Mouse (Mus musculus) megakaryocyte, embryonic 14.5 days (primary cell): ENCODE results near the gene Cryl1. TPM values are rescaled to one million over a fixed set of nuclear protein-coding genes. Genes with fewer than 3 reads are reported as not detected.
A peak's percentile ranks its signal among the peaks of the same experiment; 100 is the strongest.

Experiments
- H3K27me3 ChIP-seq: replicated peaks from 2 replicates; pipeline ENCODE3; 2012; ENCODE audit warnings: inconsistent platforms
- H3K36me3 ChIP-seq: replicated peaks from 2 replicates; pipeline ENCODE3; 2012; ENCODE audit warnings: low read length, inconsistent platforms, mixed read lengths
- H3K4me1 ChIP-seq: 2 replicates; pipeline ENCODE4 v1.6.1; 2012; ENCODE audit warnings: inconsistent platforms
- H3K4me3 ChIP-seq: replicated peaks from 2 replicates; pipeline ENCODE3; 2012; ENCODE audit warnings: moderate library complexity, mild to moderate bottlenecking, inconsistent platforms
- H3K9me3 ChIP-seq: 2 replicates; pipeline ENCODE4 v1.6.1; 2012; ENCODE audit warnings: inconsistent platforms
- FLI1 ChIP-seq: IDR thresholded peaks from 2 replicates; pipeline ENCODE4 v1.6.1; 2012; ENCODE audit warnings: low read length, inconsistent platforms, mixed read lengths
- GATA1 ChIP-seq: IDR thresholded peaks from 3 replicates; pipeline ENCODE4 v1.6.1; 2012; ENCODE audit warnings: mixed read lengths, low read length, inconsistent platforms, borderline replicate concordance
- polyA plus RNA-seq: library from polyadenylated mRNA; stranded (reverse); fragments of >175 nt; gene quantifications from 2 replicates; pipeline ENCODE4 v1.2.3, GENCODE M21; 2012; ENCODE audit warnings: low replicate concordance; ENCODE audit not compliant: insufficient read depth

Gene Cryl1
- polyA plus RNA-seq, 1 experiment, result 3.3 TPM

GRCm38 (mm10) chr14:57398813-57399427 is 591 bp upstream of the Cryl1 start:
- peaks cover 29% of the 10 kb centered on the region for H3K27me3 ChIP-seq
- no peak for TF ChIP-seq FLI1
- no peak for TF ChIP-seq GATA1
- H3K36me3 ChIP-seq, result no peaks in the 10 kb centered on the region
- peaks cover 10% of the 10 kb centered on the region for H3K9me3 ChIP-seq
- peaks cover 25% of the 10 kb centered on the region for H3K4me1 ChIP-seq
- H3K4me3 ChIP-seq, result peak overlapping the region; percentile 95

DNA sequence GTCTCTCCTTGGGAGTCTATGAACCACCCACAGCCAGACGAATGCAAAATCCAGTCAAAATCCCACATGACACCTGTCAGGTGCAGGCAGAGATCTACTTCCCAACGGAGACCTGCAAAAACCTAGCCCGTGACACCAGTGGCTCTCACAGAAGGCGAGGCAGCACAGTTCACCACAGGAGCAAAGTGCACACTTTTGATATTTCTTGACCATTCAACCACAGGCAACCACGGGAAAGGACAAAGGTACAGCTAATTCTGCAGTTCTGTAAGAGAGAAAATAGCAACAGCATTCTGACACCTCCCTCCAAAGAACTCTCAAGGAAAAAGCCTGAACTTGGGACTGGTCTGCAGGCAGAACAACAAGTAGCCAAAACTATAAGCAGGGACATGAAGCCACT is 1.1 kb downstream of the Cryl1 start:
- Histone ChIP-seq H3K9me3 (peaks cover 7% of the 10 kb centered on the region), H3K36me3 (no peaks in the 10 kb centered on the region), H3K27me3 (peaks cover 23% of the 10 kb centered on the region), H3K4me3 (no peak overlapping the region), H3K4me1 (peaks cover 27% of the 10 kb centered on the region)
- TF ChIP-seq FLI1 (no peak), GATA1 (no peak)

DNA sequence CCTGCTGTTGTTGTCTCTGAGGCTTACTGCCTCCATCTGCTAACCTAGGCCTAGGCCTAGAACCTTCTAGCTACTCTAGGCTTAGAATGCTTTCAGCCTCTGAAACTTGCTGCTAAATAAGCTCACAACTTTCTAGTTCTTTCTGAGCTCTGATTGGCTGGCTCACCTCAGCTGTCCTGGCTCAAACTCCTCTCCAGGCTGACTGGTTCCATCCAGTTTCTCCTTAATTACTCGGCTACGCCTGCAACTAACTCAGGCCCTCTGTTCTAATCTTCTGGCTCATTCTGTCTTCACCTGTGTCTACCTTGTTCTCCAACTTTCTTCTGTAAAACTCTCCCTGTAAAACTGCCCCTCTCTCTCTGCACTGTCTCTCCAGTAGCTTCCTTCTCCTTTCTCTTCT is 2.9 kb downstream of the Cryl1 start:
- no peak for TF ChIP-seq GATA1
- TF ChIP-seq FLI1, result no peak

GRCm38 (mm10) chr14:57392278-57392677 is 6.1 kb downstream of the Cryl1 start:
- no peak for TF ChIP-seq GATA1
- TF ChIP-seq FLI1, result no peak
- no peak overlapping the region for H3K4me3 ChIP-seq
- peaks cover 3% of the 10 kb centered on the region for H3K27me3 ChIP-seq

More for the DNA sequence above, 2.9 kb downstream of the Cryl1 start:
- Histone ChIP-seq H3K4me1 (peaks cover 34% of the 10 kb centered on the region), H3K4me3 (no peak overlapping the region), H3K36me3 (no peaks in the 10 kb centered on the region), H3K27me3 (peaks cover 12% of the 10 kb centered on the region), H3K9me3 (no peaks in the 10 kb centered on the region)

DNA sequence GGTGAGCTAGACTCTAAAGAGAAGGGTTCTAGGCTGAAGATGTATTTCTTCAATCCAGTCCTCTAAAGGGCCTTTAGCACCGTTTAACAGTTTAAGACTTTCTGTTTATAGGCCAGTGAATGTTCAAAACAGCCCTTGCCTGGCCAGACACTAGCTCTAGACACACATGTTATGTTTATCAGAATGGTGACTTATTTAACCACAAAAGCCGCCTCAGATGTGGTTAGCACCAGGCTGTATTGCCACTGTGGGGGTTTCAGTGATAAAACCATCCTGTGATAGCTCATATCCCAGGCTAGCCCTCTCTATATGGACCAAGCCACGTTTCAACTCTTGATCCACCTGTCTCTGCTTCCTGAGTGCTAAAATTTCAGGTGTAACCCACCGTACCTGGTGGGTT is 6.7 kb downstream of the Cryl1 start:
- H3K9me3 ChIP-seq, result no peaks in the 10 kb centered on the region
- H3K4me3 ChIP-seq, result no peak overlapping the region
- peaks cover 15% of the 10 kb centered on the region for H3K4me1 ChIP-seq
- TF ChIP-seq FLI1, result no peak
- TF ChIP-seq GATA1, result no peak
- no peaks in the 10 kb centered on the region for H3K36me3 ChIP-seq
- H3K27me3 ChIP-seq, result no peaks in the 10 kb centered on the region

More at GRCm38 (mm10) chr14:57392278-57392677, 6.1 kb downstream of the Cryl1 start:
- Histone ChIP-seq H3K36me3 (no peaks in the 10 kb centered on the region), H3K4me1 (peaks cover 12% of the 10 kb centered on the region), H3K9me3 (no peaks in the 10 kb centered on the region)

- Histone ChIP-seq H3K4me1 (peaks cover 11% of the 10 kb centered on the region), H3K9me3 (no peaks in the 10 kb centered on the region), H3K4me3 (no peak overlapping the region), H3K36me3 (no peaks in the 10 kb centered on the region), H3K27me3 (no peaks in the 10 kb centered on the region)
- no peak for TF ChIP-seq GATA1
- no peak for TF ChIP-seq FLI1
These were observed 11.4 kb downstream of the Cryl1 start for GRCm38 (mm10) chr14:57386758-57387561.

GRCm38 (mm10) chr14:57385667-57386066 is 12.7 kb downstream of the Cryl1 start:
- no peaks in the 10 kb centered on the region for H3K27me3 ChIP-seq
- no peaks in the 10 kb centered on the region for H3K36me3 ChIP-seq
- no peak overlapping the region for H3K4me3 ChIP-seq
- H3K4me1 ChIP-seq, result peaks cover 6% of the 10 kb centered on the region; the same call in 1 of the 2 replicates
- TF ChIP-seq FLI1, result no peak
- no peak for TF ChIP-seq GATA1
- no peaks in the 10 kb centered on the region for H3K9me3 ChIP-seq

- Histone ChIP-seq H3K4me1 (peaks cover 12% of the 10 kb centered on the region; the same call in 1 of the 2 replicates), H3K36me3 (peaks cover 6% of the 10 kb centered on the region), H3K4me3 (no peak overlapping the region), H3K27me3 (no peaks in the 10 kb centered on the region), H3K9me3 (no peaks in the 10 kb centered on the region)
- TF ChIP-seq GATA1, result no peak
- no peak for TF ChIP-seq FLI1
These were observed 20.8 kb downstream of the Cryl1 start for GRCm38 (mm10) chr14:57377531-57377930.

DNA sequence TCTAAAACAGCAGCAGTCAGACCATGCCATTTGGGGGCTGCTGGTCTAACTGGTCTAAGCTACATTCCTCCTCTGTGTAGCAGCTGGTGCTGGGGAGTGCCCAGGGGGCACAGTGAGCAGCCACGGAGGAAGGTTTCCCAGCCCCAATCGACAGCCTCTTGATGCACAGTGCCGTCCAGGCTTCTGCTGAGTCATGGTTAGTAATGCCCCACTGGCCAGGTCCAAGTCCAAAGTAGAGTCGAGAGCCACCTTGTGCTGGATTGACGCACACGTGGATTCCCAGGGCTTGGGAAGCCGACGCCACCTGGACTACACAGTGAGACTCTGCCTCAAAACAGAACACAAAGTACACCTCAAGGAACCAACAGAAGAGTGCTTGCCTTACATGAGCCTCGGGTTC is 21.4 kb downstream of the Cryl1 start:
- no peaks in the 10 kb centered on the region for H3K27me3 ChIP-seq
- peaks cover 12% of the 10 kb centered on the region; the same call in 1 of the 2 replicates for H3K4me1 ChIP-seq
- TF ChIP-seq FLI1, result no peak
- no peak for TF ChIP-seq GATA1
- H3K36me3 ChIP-seq, result peaks cover 6% of the 10 kb centered on the region
- no peak overlapping the region for H3K4me3 ChIP-seq
- H3K9me3 ChIP-seq, result no peaks in the 10 kb centered on the region

DNA sequence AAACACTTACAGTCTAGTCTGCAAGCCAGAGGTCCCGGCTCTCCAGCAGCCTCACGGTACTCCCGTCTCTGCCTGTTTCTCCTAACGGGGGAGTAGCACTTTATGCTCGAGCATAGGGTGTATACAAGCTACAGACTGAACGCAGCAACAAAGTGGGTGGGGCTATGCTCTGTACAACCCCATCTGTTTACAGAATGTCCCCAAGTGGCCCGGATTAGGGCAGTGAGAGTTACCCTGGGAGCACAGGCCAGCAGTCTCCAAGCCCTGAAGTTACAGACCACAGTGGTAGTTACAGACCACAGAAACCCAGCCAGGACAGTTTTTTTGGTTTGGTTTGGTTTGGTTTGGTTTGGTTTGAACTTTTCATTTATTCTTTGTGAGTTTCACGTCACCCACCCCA is 22.3 kb downstream of the Cryl1 start:
- Histone ChIP-seq H3K27me3 (no peaks in the 10 kb centered on the region), H3K36me3 (peaks cover 6% of the 10 kb centered on the region), H3K4me3 (no peak overlapping the region), H3K4me1 (peaks cover 12% of the 10 kb centered on the region; the same call in 1 of the 2 replicates), H3K9me3 (no peaks in the 10 kb centered on the region)
- TF ChIP-seq FLI1, result no peak
